Mouse (Mus musculus) C2C12 (cell line): ENCODE measurements at regions not wholly inside any gene's neighbourhood (a gene's known extent, or its start where the extent isn't known, plus 50 kb on each side); places are given as distances from the start of the nearest gene placed in this dataset.

Experiments
- H3K27me3 ChIP-seq: one replicate; pipeline ENCODE4 v1.6.1; 2011; ENCODE audit not compliant: control insufficient read depth, insufficient read depth, insufficient read length
- H3K36me3 ChIP-seq: one replicate; pipeline ENCODE4 v1.6.1; 2011; ENCODE audit not compliant: control insufficient read depth, insufficient read depth
- H3K4me3 ChIP-seq: one replicate; pipeline ENCODE4 v1.5.1; 2011; ENCODE audit warnings: mild to moderate bottlenecking, control low read depth; ENCODE audit not compliant: poor library complexity, insufficient read depth, severe bottlenecking
- H3K79me2 ChIP-seq: one replicate; pipeline ENCODE4 v1.6.1; 2011; ENCODE audit not compliant: control insufficient read depth, insufficient read depth
- H3K79me3 ChIP-seq: one replicate; pipeline ENCODE4 v1.6.1; 2011; ENCODE audit warnings: low read depth, control low read depth
- H3ac ChIP-seq: one replicate; pipeline ENCODE3; 2011; ENCODE audit warnings: low read depth; ENCODE audit not compliant: control insufficient read depth, insufficient read length
- CEBPB ChIP-seq: IDR thresholded peaks from one replicate; pipeline ENCODE4 v1.6.1; 2011; ENCODE audit warnings: low read depth, mild to moderate bottlenecking, control low read depth, moderate library complexity
- CTCF ChIP-seq: IDR thresholded peaks from one replicate; pipeline ENCODE4 v1.5.1; 2011; ENCODE audit not compliant: control insufficient read depth, insufficient read depth, insufficient read length
- FOSL1 ChIP-seq: IDR thresholded peaks from one replicate; pipeline ENCODE4 v1.8.0; 2011; ENCODE audit warnings: mild to moderate bottlenecking, low read length; ENCODE audit not compliant: poor library complexity, insufficient read depth, severe bottlenecking
- MAX ChIP-seq: IDR thresholded peaks from one replicate; pipeline ENCODE4 v1.6.1; 2011; ENCODE audit warnings: mild to moderate bottlenecking, control low read depth
- MYOD1 ChIP-seq: IDR thresholded peaks from one replicate; pipeline ENCODE4 v1.6.1; 2011; ENCODE audit warnings: low read depth; ENCODE audit not compliant: control insufficient read depth, insufficient read length
- MYOG ChIP-seq: IDR thresholded peaks from one replicate; pipeline ENCODE4 v1.6.1; 2011; ENCODE audit not compliant: control insufficient read depth, insufficient read length; ENCODE audit errors: extremely low read depth
- USF1 ChIP-seq: IDR thresholded peaks from one replicate; pipeline ENCODE4 v1.6.1; 2011; ENCODE audit warnings: low read depth, mild to moderate bottlenecking, control low read depth, moderate library complexity

GRCm38 (mm10) chrX:77307374-77307773, 203.4 kb upstream of the Tbl1x start:
- no peak overlapping the region for H3ac ChIP-seq
- TF ChIP-seq CEBPB (no peak), MYOG (no peak), MYOD1 (no peak), CTCF (no peak), MAX (no peak), FOSL1 (no peak), USF1 (no peak)
- H3K4me3 ChIP-seq: no peak overlapping the region
- H3K79me3 ChIP-seq: no peaks in the 10 kb centered on the region
- no peaks in the 10 kb centered on the region for H3K79me2 ChIP-seq
- H3K27me3 ChIP-seq: no peaks in the 10 kb centered on the region
- H3K36me3 ChIP-seq: no peaks in the 10 kb centered on the region

- Histone ChIP-seq H3K36me3 (no peaks in the 10 kb centered on the region), H3ac (no peak overlapping the region), H3K27me3 (no peaks in the 10 kb centered on the region), H3K79me3 (no peaks in the 10 kb centered on the region), H3K79me2 (no peaks in the 10 kb centered on the region), H3K4me3 (no peak overlapping the region)
- TF ChIP-seq FOSL1 (no peak), USF1 (no peak), MYOD1 (no peak), CTCF (no peak), MAX (no peak), MYOG (no peak), CEBPB (no peak)
Measured at GRCm38 (mm10) chrX:77314384-77314783, 196.4 kb upstream of the Tbl1x start.

- H3ac ChIP-seq: no peak overlapping the region
- TF ChIP-seq USF1: no peak
- no peak for TF ChIP-seq MYOD1
- TF ChIP-seq CTCF: no peak
- TF ChIP-seq MAX: no peak
- TF ChIP-seq FOSL1: no peak
- TF ChIP-seq MYOG: no peak
- TF ChIP-seq CEBPB: no peak
- no peaks in the 10 kb centered on the region for H3K36me3 ChIP-seq
- no peak overlapping the region for H3K4me3 ChIP-seq
- no peaks in the 10 kb centered on the region for H3K79me2 ChIP-seq
- no peaks in the 10 kb centered on the region for H3K79me3 ChIP-seq
- H3K27me3 ChIP-seq: no peaks in the 10 kb centered on the region
Measured at GRCm38 (mm10) chrX:77323644-77324043, 187.2 kb upstream of the Tbl1x start.

- Histone ChIP-seq H3K4me3 (no peak overlapping the region), H3K79me2 (no peaks in the 10 kb centered on the region), H3K27me3 (no peaks in the 10 kb centered on the region), H3K79me3 (no peaks in the 10 kb centered on the region), H3K36me3 (no peaks in the 10 kb centered on the region), H3ac (no peak overlapping the region)
- TF ChIP-seq CTCF (no peak), CEBPB (no peak), FOSL1 (no peak), USF1 (no peak)
Measured at GRCm38 (mm10) chrX:77353181-77353580, 157.6 kb upstream of the Tbl1x start.

- TF ChIP-seq CEBPB (no peak), MYOD1 (no peak), FOSL1 (no peak), USF1 (no peak), MYOG (no peak), CTCF (no peak), MAX (no peak)
Measured at GRCm38 (mm10) chrX:77360551-77360950, 150.3 kb upstream of the Tbl1x start.

GRCm38 (mm10) chrX:77361106-77361505, 149.7 kb upstream of the Tbl1x start:
- Histone ChIP-seq H3K36me3 (no peaks in the 10 kb centered on the region), H3K79me3 (no peaks in the 10 kb centered on the region), H3K79me2 (no peaks in the 10 kb centered on the region), H3ac (no peak overlapping the region), H3K27me3 (no peaks in the 10 kb centered on the region), H3K4me3 (no peak overlapping the region)
- TF ChIP-seq MAX (no peak), MYOD1 (no peak), CEBPB (no peak), MYOG (no peak), USF1 (no peak), FOSL1 (no peak), CTCF (no peak)

More at GRCm38 (mm10) chrX:77360551-77360950, 150.3 kb upstream of the Tbl1x start:
- no peaks in the 10 kb centered on the region for H3K79me3 ChIP-seq
- no peaks in the 10 kb centered on the region for H3K27me3 ChIP-seq
- no peak overlapping the region for H3K4me3 ChIP-seq
- no peaks in the 10 kb centered on the region for H3K79me2 ChIP-seq
- no peak overlapping the region for H3ac ChIP-seq
- H3K36me3 ChIP-seq: no peaks in the 10 kb centered on the region
